Mouse (Mus musculus): ENCODE measurements at regions not wholly inside any gene's neighbourhood (a gene's known extent, or its start where the extent isn't known, plus 50 kb on each side); places are given as distances from the start of the nearest gene placed in this dataset.

DNA sequence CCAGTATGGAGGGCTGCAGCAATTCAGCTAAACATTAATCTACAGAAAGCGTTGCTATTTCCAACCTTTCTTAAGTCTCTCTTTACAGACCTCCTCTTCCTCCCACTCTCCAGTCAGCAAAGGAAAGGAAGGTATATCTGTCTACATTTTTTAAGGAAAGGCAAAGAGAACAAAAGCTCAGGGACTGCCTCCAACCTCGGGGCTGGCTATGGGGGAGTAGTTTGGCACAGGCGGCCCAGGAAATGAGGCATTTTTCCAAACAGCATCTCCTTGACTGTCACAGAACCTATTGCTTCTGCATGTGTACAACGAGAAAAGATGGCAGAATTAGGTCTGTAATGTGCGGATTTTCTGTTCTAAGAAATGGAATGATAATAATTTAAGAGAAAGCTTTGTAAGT lies 233.4 kb downstream of the Gpam start:
- H3K4me3 ChIP-seq (ENCODE audit: low read depth, low read length): no peak overlapping the region
- DNase-seq (no peak), ATAC-seq (no peak)
- H3K27ac ChIP-seq (ENCODE audit: low read depth, low read length): no peak overlapping the region
- 68% methylated on average over 5 of the region's 5 CpGs for WGBS
- H3K4me1 ChIP-seq (ENCODE audit: insufficient read depth): no peaks in the 10 kb centered on the region
- no peak for TF ChIP-seq CTCF (IDR thresholded peaks at IDR 0.05; ENCODE audit: low read depth)
- H3K9ac ChIP-seq: no peak overlapping the region
- H3K27me3 ChIP-seq (ENCODE audit: insufficient read depth, low read length): no peaks in the 10 kb centered on the region
- H3K4me2 ChIP-seq (ENCODE audit: low read depth): no peak overlapping the region
- H3K36me3 ChIP-seq (ENCODE audit: insufficient read depth): no peaks in the 10 kb centered on the region
- H3K9me3 ChIP-seq (ENCODE audit: low read length): no peaks in the 10 kb centered on the region

- DNase-seq: no peak
- Histone ChIP-seq H3K9ac (no peak overlapping the region), H3K36me3 (ENCODE audit: insufficient read depth) (no peaks in the 10 kb centered on the region), H3K4me3 (ENCODE audit: low read depth, low read length) (no peak overlapping the region), H3K27ac (ENCODE audit: low read depth, low read length) (no peak overlapping the region), H3K4me2 (ENCODE audit: low read depth) (no peak overlapping the region), H3K4me1 (ENCODE audit: insufficient read depth) (no peaks in the 10 kb centered on the region), H3K9me3 (ENCODE audit: low read length) (no peaks in the 10 kb centered on the region), H3K27me3 (ENCODE audit: insufficient read depth, low read length) (no peaks in the 10 kb centered on the region)
- no peak for ATAC-seq
- WGBS: 88% methylated on average over 4 of the region's 4 CpGs
- TF ChIP-seq CTCF (IDR thresholded peaks at IDR 0.05; ENCODE audit: low read depth): no peak
These were observed 260.0 kb downstream of the Gpam start for GRCm38 (mm10) chr19:54867078-54867477.

- H3K4me2 ChIP-seq (ENCODE audit: low read depth): no peak overlapping the region
- no peaks in the 10 kb centered on the region for H3K36me3 ChIP-seq (ENCODE audit: insufficient read depth)
- H3K9ac ChIP-seq: no peak overlapping the region
- ATAC-seq: no peak
- DNase-seq: no peak
- H3K27me3 ChIP-seq (ENCODE audit: insufficient read depth, low read length): no peaks in the 10 kb centered on the region
- no peaks in the 10 kb centered on the region for H3K9me3 ChIP-seq (ENCODE audit: low read length)
- no peak overlapping the region for H3K4me3 ChIP-seq (ENCODE audit: low read depth, low read length)
- no peak for TF ChIP-seq CTCF (IDR thresholded peaks at IDR 0.05; ENCODE audit: low read depth)
- no peak overlapping the region for H3K27ac ChIP-seq (ENCODE audit: low read depth, low read length)
- 54% methylated on average over 2 of the region's 2 CpGs for WGBS
- no peaks in the 10 kb centered on the region for H3K4me1 ChIP-seq (ENCODE audit: insufficient read depth)
These were observed 271.8 kb downstream of the Gpam start for GRCm38 (mm10) chr19:54855190-54855589.

DNA sequence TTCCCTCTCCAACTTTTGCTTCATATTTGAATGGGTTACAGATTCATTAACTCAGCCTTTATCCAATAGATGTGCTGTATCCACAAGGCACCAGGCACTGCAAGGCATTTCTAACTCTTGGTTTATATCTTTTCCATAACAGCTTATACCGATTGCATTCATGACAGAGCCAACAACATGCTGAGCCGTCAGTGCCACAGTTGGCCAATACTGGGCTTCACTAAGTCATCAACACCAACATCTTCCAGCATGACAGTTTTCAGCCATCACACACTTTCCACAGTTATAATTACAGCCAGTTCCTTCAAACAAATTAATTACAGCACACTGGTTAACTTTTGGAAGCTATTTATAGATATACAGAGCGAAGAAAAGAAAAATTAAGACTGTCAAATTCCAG lies 288.8 kb downstream of the Gpam start:
- Histone ChIP-seq H3K9ac (no peak overlapping the region), H3K9me3 (ENCODE audit: low read length) (no peaks in the 10 kb centered on the region), H3K27ac (ENCODE audit: low read depth, low read length) (no peak overlapping the region), H3K27me3 (ENCODE audit: insufficient read depth, low read length) (no peaks in the 10 kb centered on the region), H3K4me3 (ENCODE audit: low read depth, low read length) (no peak overlapping the region), H3K4me1 (ENCODE audit: insufficient read depth) (no peaks in the 10 kb centered on the region), H3K4me2 (ENCODE audit: low read depth) (no peak overlapping the region), H3K36me3 (ENCODE audit: insufficient read depth) (no peaks in the 10 kb centered on the region)
- 49% methylated on average over 3 of the region's 3 CpGs for WGBS
- no peak for TF ChIP-seq CTCF (IDR thresholded peaks at IDR 0.05; ENCODE audit: low read depth)
- peak; percentile 85 for ATAC-seq
- peak; percentile 63 for DNase-seq

DNA sequence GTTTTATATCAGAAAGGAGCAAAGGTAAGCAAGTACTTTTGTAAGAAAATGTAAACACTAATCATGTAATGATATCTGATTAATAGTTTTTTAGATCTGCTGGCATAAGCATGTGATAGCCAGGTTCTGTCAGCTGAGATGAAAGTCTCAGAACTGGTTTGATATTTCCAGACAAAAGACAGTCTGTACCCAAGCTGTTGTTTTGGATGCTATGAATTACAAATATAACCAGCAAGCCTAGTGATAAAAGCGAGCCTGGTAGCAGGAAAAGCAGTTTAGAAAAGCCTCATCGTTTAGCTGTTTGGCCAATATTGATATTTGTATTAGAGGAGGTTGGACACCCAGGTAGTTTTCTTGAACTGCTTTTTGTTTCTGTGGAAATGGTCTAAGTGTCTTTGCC lies 290.6 kb downstream of the Gpam start:
- Histone ChIP-seq H3K4me2 (ENCODE audit: low read depth) (no peak overlapping the region), H3K9ac (no peak overlapping the region), H3K4me3 (ENCODE audit: low read depth, low read length) (no peak overlapping the region), H3K9me3 (ENCODE audit: low read length) (no peaks in the 10 kb centered on the region), H3K36me3 (ENCODE audit: insufficient read depth) (no peaks in the 10 kb centered on the region), H3K4me1 (ENCODE audit: insufficient read depth) (no peaks in the 10 kb centered on the region), H3K27me3 (ENCODE audit: insufficient read depth, low read length) (no peaks in the 10 kb centered on the region), H3K27ac (ENCODE audit: low read depth, low read length) (no peak overlapping the region)
- ATAC-seq: no peak
- DNase-seq: peak; percentile 18
- WGBS: 75% methylated on average over 2 of the region's 2 CpGs
- TF ChIP-seq CTCF (IDR thresholded peaks at IDR 0.05; ENCODE audit: low read depth): no peak

DNA sequence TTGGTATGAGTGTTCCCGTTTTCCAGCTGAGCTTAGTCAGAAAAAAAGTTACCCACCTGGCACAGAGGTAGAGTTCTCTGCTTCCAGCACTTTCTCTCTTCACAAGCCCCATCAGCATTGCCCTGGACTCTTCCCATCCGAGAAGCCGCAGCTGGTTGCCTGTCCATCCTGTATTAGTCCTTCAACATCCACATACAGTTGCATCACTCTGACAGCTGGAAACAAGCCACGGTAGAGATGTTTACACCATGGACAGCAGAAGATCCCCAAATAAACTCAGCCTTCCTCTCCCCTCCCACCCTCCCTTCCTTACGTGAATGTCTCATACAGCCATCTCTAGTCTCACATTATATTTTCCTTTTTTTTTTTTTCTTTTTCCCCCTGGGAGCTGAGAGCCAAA lies 304.9 kb downstream of the Gpam start:
- Histone ChIP-seq H3K27ac (ENCODE audit: low read depth, low read length) (no peak overlapping the region), H3K9ac (no peak overlapping the region), H3K4me2 (ENCODE audit: low read depth) (no peak overlapping the region), H3K4me3 (ENCODE audit: low read depth, low read length) (no peak overlapping the region), H3K4me1 (ENCODE audit: insufficient read depth) (no peaks in the 10 kb centered on the region), H3K9me3 (ENCODE audit: low read length) (no peaks in the 10 kb centered on the region), H3K27me3 (ENCODE audit: insufficient read depth, low read length) (no peaks in the 10 kb centered on the region; the same call in 1 of the 2 replicates), H3K36me3 (ENCODE audit: insufficient read depth) (no peaks in the 10 kb centered on the region)
- no peak for DNase-seq
- ATAC-seq: no peak
- no peak for TF ChIP-seq CTCF (IDR thresholded peaks at IDR 0.05; ENCODE audit: low read depth)
- 48% methylated on average over 5 of the region's 5 CpGs for WGBS

- Histone ChIP-seq H3K9me3 (ENCODE audit: low read length) (no peaks in the 10 kb centered on the region), H3K36me3 (ENCODE audit: insufficient read depth) (no peaks in the 10 kb centered on the region), H3K4me2 (ENCODE audit: low read depth) (no peak overlapping the region), H3K27me3 (ENCODE audit: insufficient read depth, low read length) (no peaks in the 10 kb centered on the region; the same call in 1 of the 2 replicates), H3K27ac (ENCODE audit: low read depth, low read length) (no peak overlapping the region), H3K9ac (no peak overlapping the region), H3K4me3 (ENCODE audit: low read depth, low read length) (no peak overlapping the region), H3K4me1 (ENCODE audit: insufficient read depth) (no peaks in the 10 kb centered on the region)
- no peak for ATAC-seq
- 81% methylated on average over 4 of the region's 4 CpGs for WGBS
- DNase-seq: no peak
- TF ChIP-seq CTCF (IDR thresholded peaks at IDR 0.05; ENCODE audit: low read depth): no peak
These were observed 306.5 kb downstream of the Gpam start for GRCm38 (mm10) chr19:54820587-54820986.

Data from forebrain, postnatal 0 days (tissue).